Mouse (Mus musculus) hindbrain, postnatal 0 days (tissue): ENCODE data around the gene Cacfd1. TPM values are rescaled to one million over a fixed set of nuclear protein-coding genes. Genes with fewer than 3 reads are reported as not detected.

Source experiments
- ATAC-seq: fragments of 200-750 bp; cut with Nextera tagmentation; 2 replicates; pipeline ENCODE4 v1.8.0; 2017; ENCODE audit warnings: mild to moderate bottlenecking, moderate TSS enrichment, moderate library complexity
- DNase-seq: peaks from one replicate; pipeline ENCODE4 v3.0.0-alpha.2; 2015; ENCODE audit warnings: low spot score
- H3K27ac ChIP-seq: fragments of 300-500 bp; sonication (generic); 2 replicates; pipeline ENCODE4 v1.5.1; 2014; ENCODE audit warnings: mild to moderate bottlenecking
- H3K27me3 ChIP-seq: fragments of 300-500 bp; sonication (generic); 2 replicates; pipeline ENCODE4 v1.6.1; 2014; ENCODE audit warnings: low read length, mixed read lengths; ENCODE audit not compliant: insufficient read depth
- H3K36me3 ChIP-seq: fragments of 300-500 bp; sonication (generic); 2 replicates; pipeline ENCODE4 v1.6.1; 2014; ENCODE audit warnings: low read length, mixed read lengths; ENCODE audit not compliant: insufficient read depth
- H3K4me1 ChIP-seq: fragments of 300-500 bp; sonication (generic); 2 replicates; pipeline ENCODE4 v1.6.1; 2014; ENCODE audit warnings: antibody characterized with exemption, low read length, mixed read lengths; ENCODE audit not compliant: insufficient read depth
- H3K4me2 ChIP-seq: fragments of 300-500 bp; sonication (generic); 2 replicates; pipeline ENCODE4 v1.6.1; 2014; ENCODE audit warnings: low read depth, mild to moderate bottlenecking, low read length, moderate library complexity, mixed read lengths
- H3K4me3 ChIP-seq: fragments of 300-500 bp; sonication (generic); 2 replicates; pipeline ENCODE4 v1.5.1; 2014; ENCODE audit warnings: low read length
- H3K9ac ChIP-seq: fragments of 300-500 bp; sonication (generic); replicated peaks from 2 replicates; pipeline ENCODE4 v1.6.1; 2014; ENCODE audit warnings: mild to moderate bottlenecking, low read length, moderate library complexity, mixed read lengths
- H3K9me3 ChIP-seq: fragments of 300-500 bp; sonication (generic); 2 replicates; pipeline ENCODE4 v1.6.1; 2016; ENCODE audit warnings: low read length, mixed read lengths
- CTCF ChIP-seq: IDR thresholded peaks from 2 replicates; pipeline ENCODE4 v1.5.1; 2016; ENCODE audit warnings: antibody characterized with exemption, control low read depth, low read depth
- whole genome bisulfite sequencing: fragments of 180-500 bp; shearing (Covaris S2); extraction: QIAGEN DNeasy Blood & Tissue Kit; methylation state at CpG from one replicate; pipeline ENCODE4 v1.1.7; 2014; 5-methylcytosine and 5-hydroxymethylcytosine counted together
- polyA plus RNA-seq: library from polyadenylated mRNA; unstranded; fragments of >200 nt; fragmentation: Nextera tagmentation; extraction: Ambion mirVana; gene quantifications from 2 replicates; pipeline ENCODE4 v1.2.1, GENCODE M21; 2015
- total RNA-seq: library from RNA; depleted of rRNA; stranded (reverse); fragments of >200 nt; gene quantifications from 2 replicates; pipeline ENCODE4 v1.2.3, GENCODE M21; 2014

The Cacfd1 gene
- total and polyA plus RNA-seq, 2 experiments from 2014 or later = 50.1 to 90.6 TPM

GRCm38 (mm10) chr2:27045979-27046770, 36.4 kb downstream of the Cacfd1 start:
- no peaks in the 10 kb centered on the region for H3K9me3 ChIP-seq
- no peaks in the 10 kb centered on the region for H3K36me3 ChIP-seq
- no peaks in the 10 kb centered on the region for H3K4me1 ChIP-seq
- H3K4me3 ChIP-seq = no peak overlapping the region
- no peak overlapping the region for H3K4me2 ChIP-seq
- H3K27me3 ChIP-seq = no peaks in the 10 kb centered on the region
- ATAC-seq (peak; percentile 71; the same call in 1 of the 2 replicates), DNase-seq (peak; percentile 43)
- WGBS = 58% methylated on average over 8 of the region's 8 CpGs
- no peak overlapping the region for H3K27ac ChIP-seq
- H3K9ac ChIP-seq = no peak overlapping the region
- TF ChIP-seq CTCF = no peak

GRCm38 (mm10) chr2:27049408-27049807, 39.7 kb downstream of the Cacfd1 start:
- TF ChIP-seq CTCF = no peak

GRCm38 (mm10) chr2:27058251-27058650, 48.5 kb downstream of the Cacfd1 start:
- H3K4me3 ChIP-seq = no peak overlapping the region
- no peak for TF ChIP-seq CTCF
- H3K27ac ChIP-seq = no peak overlapping the region
- whole genome bisulfite sequencing = 46% methylated on average over 4 of the region's 4 CpGs
- H3K36me3 ChIP-seq = no peaks in the 10 kb centered on the region
- no peak for ATAC-seq
- no peak overlapping the region for H3K4me2 ChIP-seq
- DNase-seq = no peak
- no peaks in the 10 kb centered on the region for H3K9me3 ChIP-seq
- no peak overlapping the region for H3K9ac ChIP-seq
- H3K4me1 ChIP-seq = 0 out of 2 replicates have a peak, but pooled peaks cover 5% of the 10 kb centered on the region
- no peaks in the 10 kb centered on the region for H3K27me3 ChIP-seq

More at GRCm38 (mm10) chr2:27049408-27049807, 39.7 kb downstream of the Cacfd1 start:
- no peak overlapping the region for H3K27ac ChIP-seq
- DNase-seq = no peak
- 42% methylated on average over 6 of the region's 6 CpGs for WGBS
- no peak overlapping the region for H3K4me3 ChIP-seq
- H3K4me2 ChIP-seq = no peak overlapping the region
- no peak for ATAC-seq
- no peaks in the 10 kb centered on the region for H3K9me3 ChIP-seq
- no peaks in the 10 kb centered on the region for H3K36me3 ChIP-seq
- H3K4me1 ChIP-seq = no peaks in the 10 kb centered on the region
- no peaks in the 10 kb centered on the region for H3K27me3 ChIP-seq
- no peak overlapping the region for H3K9ac ChIP-seq

GRCm38 (mm10) chr2:27058751-27059150, 49.0 kb downstream of the Cacfd1 start:
- H3K4me3 ChIP-seq = no peak overlapping the region
- no peak overlapping the region for H3K9ac ChIP-seq
- WGBS = 38% methylated on average over 12 of the region's 12 CpGs
- H3K4me2 ChIP-seq = no peak overlapping the region
- no peaks in the 10 kb centered on the region for H3K9me3 ChIP-seq
- no peaks in the 10 kb centered on the region for H3K36me3 ChIP-seq
- no peak for ATAC-seq
- no peaks in the 10 kb centered on the region for H3K27me3 ChIP-seq
- TF ChIP-seq CTCF = no peak
- H3K4me1 ChIP-seq = 0 out of 2 replicates have a peak, but pooled peaks cover 5% of the 10 kb centered on the region
- H3K27ac ChIP-seq = no peak overlapping the region
- DNase-seq = no peak

- H3K9ac ChIP-seq = no peak overlapping the region
Measured at GRCm38 (mm10) chr2:27059187-27059586, 49.5 kb downstream of the Cacfd1 start.

GRCm38 (mm10) chr2:27067124-27067523, 57.4 kb downstream of the Cacfd1 start:
- Histone ChIP-seq H3K4me1 (peaks cover 17% of the 10 kb centered on the region; the same call in 1 of the 2 replicates), H3K4me3 (no peak overlapping the region), H3K9ac (no peak overlapping the region), H3K27me3 (no peaks in the 10 kb centered on the region), H3K36me3 (no peaks in the 10 kb centered on the region), H3K27ac (no peak overlapping the region), H3K9me3 (no peaks in the 10 kb centered on the region), H3K4me2 (no peak overlapping the region)
- no peak for TF ChIP-seq CTCF
- ATAC-seq (no peak), DNase-seq (no peak)
- 72% methylated on average over 2 of the region's 2 CpGs for WGBS

More at GRCm38 (mm10) chr2:27059187-27059586, 49.5 kb downstream of the Cacfd1 start:
- DNase-seq (no peak), ATAC-seq (no peak)
- Histone ChIP-seq H3K27ac (no peak overlapping the region), H3K4me1 (0 out of 2 replicates have a peak, but pooled peaks cover 5% of the 10 kb centered on the region), H3K4me3 (no peak overlapping the region), H3K9me3 (no peaks in the 10 kb centered on the region), H3K4me2 (no peak overlapping the region), H3K36me3 (no peaks in the 10 kb centered on the region), H3K27me3 (no peaks in the 10 kb centered on the region)
- TF ChIP-seq CTCF = no peak
- 80% methylated on average over 9 of the region's 9 CpGs for WGBS

- WGBS = 27% methylated on average over 2 of the region's 2 CpGs
- Histone ChIP-seq H3K27me3 (no peaks in the 10 kb centered on the region), H3K4me1 (peaks cover 17% of the 10 kb centered on the region; the same call in 1 of the 2 replicates), H3K4me2 (no peak overlapping the region), H3K9me3 (no peaks in the 10 kb centered on the region), H3K36me3 (no peaks in the 10 kb centered on the region), H3K9ac (no peak overlapping the region), H3K27ac (no peak overlapping the region), H3K4me3 (no peak overlapping the region)
- no peak for ATAC-seq
- DNase-seq = no peak
- TF ChIP-seq CTCF = 0 out of 2 replicates have a peak, but pooled peaks have one; percentile 10
Measured at GRCm38 (mm10) chr2:27067996-27068395, 58.3 kb downstream of the Cacfd1 start.
